Mouse (Mus musculus) olfactory bulb, adult 2 months (tissue): ENCODE results near the gene Hist1h1d.

Experiments used
- CTCF ChIP-seq: fragments of 200-500 bp; IDR thresholded peaks from 2 replicates; pipeline ENCODE4 v1.5.1; 2012; ENCODE audit warnings: low read depth, mild to moderate bottlenecking, low read length, moderate library complexity; ENCODE audit not compliant: insufficient read depth
- POLR2A ChIP-seq: fragments of 200-500 bp; IDR thresholded peaks from 2 replicates; pipeline ENCODE4 v1.6.1; 2012; ENCODE audit warnings: mild to moderate bottlenecking, low read depth, low read length, moderate library complexity; ENCODE audit not compliant: insufficient read depth

- TF ChIP-seq POLR2A (no peak), CTCF (no peak)
Measured at GRCm38 (mm10) chr13:23564482-23564881, 11.4 kb downstream of the Hist1h1d start.
